Mouse (Mus musculus): ENCODE results near the gene Slc9a9.

The Slc9a9 gene

DNA sequence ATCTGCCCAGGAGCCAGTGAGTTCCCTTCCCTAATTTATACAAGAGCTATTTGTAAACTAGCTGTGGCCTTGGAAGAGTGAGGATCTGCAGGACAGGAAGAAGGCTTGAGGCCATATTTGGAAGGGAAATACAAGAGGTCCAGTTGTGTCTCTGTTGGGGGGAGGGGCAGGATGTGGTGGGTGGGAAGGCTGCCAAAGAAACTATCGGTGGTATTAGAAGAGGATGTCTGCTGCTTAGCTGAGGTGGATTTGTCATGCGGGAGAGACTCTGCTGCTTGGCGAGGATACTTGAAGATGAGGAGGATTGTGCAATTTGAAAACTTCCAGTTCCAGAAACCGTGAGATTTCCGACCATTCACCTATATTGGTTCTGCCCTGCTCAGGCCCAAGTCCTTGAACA lies 524.4 kb downstream of the Slc9a9 start:
- no peak for DNase-seq (ENCODE audit: low read depth, low spot score)

DNA sequence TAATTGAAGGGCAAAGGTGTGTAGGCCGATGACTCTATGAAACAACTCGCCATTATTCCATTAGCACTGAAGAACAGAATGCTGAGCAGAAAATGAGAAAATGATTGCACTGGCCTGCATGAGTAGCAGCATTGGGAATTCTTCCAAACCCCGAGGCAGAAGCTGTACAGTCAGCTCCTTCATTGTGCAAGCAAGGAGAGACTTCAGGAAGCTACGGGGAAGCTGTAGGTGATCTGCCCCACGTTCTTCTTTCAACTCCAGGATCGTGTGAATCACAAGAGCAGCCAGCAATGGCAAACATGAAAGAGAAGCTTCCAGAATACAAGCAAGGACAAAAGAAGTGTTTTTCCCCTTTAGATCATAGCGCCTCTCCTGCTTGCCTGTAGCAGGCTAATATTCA lies 538.0 kb downstream of the Slc9a9 start:
- no peak for DNase-seq (ENCODE audit: low read depth, low spot score)

- no peak for DNase-seq (ENCODE audit: low read depth, low spot score)
Measured at GRCm38 (mm10) chr9:95208681-95209080, 539.0 kb downstream of the Slc9a9 start.

DNA sequence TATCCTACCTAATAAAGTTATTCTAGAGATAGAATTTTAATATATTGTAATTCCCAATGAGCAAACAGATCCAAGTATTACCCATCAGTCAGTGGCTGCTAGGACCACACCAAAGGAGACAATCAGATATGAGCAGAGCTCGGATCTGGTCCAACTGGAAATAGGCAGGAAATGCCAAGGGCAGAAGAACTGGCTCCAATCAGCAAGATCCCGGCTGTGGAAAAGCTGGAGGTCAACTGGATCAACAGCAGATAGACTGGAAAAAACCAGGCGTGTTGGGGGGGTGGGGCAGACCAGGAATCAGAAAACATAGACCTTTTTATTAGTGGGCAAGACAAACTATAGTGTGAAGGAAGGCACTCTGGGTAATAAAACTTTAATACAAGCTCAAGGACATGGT lies 550.3 kb downstream of the Slc9a9 start:
- no peak for DNase-seq (ENCODE audit: low read depth, low spot score)

DNA sequence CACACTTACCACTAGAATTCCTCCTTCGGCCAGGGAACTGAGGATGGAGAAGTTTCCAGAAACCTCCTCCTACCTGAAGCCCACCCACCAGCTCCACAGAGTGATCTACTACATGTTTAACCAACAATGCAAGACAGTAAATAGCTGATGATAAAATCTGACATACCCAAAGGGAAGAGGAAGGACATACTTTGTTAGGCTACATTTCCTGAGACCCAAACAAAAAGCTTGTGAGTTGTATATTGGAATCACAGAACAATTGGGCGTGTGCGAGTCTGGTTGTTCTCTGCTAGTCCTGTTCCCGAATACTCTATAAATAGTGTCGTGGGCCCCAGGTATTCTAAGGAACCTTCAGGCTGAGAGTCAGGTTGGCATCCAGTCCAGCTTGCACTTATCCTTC lies 551.6 kb downstream of the Slc9a9 start:
- DNase-seq (ENCODE audit: low read depth, low spot score): no peak

DNA sequence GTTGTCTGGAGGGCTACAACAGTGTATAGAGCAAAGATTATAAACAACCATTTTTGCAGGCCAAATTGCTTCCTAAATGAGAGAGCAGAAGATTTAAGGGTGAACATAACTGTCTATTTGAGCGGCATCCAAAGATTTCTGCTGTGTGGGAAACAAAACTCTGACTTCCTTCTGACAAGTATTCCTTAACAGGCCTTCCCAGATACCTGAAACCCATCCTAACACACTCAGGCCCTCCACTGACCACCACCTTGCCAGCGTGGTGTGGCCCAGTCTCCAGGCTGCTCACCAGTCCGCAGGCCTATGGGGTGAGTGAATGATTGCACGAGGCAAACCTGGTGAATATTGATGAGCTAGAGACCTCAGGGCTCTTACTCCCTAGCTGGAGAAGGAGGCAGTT lies 557.3 kb downstream of the Slc9a9 start:
- no peak for DNase-seq (ENCODE audit: low read depth, low spot score)

DNA sequence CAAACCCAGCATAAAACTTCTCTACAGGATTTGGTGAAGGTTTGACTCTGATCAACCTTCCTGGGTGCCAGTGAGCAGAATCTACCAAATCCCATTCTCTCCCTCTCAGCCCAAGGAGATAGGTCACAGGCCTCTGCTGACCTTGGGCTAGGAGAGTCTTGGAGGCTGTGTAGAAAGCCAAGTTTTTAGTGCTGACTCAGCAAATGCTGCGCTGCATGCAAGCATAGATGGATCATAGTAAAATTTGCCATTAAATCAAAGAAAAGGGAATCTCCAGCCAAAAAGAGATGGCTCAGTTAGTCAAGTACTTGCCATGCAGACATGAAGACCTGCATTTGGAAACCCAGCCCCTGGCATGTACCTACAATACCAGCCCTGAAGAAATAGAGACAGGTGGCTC lies 558.4 kb downstream of the Slc9a9 start:
- no peak for DNase-seq (ENCODE audit: low read depth, low spot score)

DNA sequence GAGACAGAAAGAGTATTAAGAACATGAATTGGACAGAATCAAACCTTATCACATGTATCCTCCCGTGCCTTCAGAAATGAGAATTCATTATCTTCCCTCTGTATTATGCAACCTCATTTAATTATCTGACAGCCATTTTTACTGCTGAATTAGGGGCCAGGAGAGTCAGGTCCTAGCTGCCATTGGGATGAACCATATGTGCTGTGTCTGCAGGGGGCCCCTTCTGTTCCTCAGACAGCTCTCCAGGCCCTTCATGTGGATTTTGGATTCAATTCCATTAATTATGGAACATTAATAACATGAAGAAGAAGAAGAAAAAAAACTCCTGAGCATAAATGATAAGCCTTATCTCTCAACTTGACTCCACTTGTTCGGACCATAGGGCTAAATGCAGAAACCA lies 559.4 kb downstream of the Slc9a9 start:
- DNase-seq (ENCODE audit: low read depth, low spot score): no peak

- DNase-seq (ENCODE audit: low read depth, low spot score): no peak
Measured at GRCm38 (mm10) chr9:95239900-95240299, 570.2 kb downstream of the Slc9a9 start.

DNA sequence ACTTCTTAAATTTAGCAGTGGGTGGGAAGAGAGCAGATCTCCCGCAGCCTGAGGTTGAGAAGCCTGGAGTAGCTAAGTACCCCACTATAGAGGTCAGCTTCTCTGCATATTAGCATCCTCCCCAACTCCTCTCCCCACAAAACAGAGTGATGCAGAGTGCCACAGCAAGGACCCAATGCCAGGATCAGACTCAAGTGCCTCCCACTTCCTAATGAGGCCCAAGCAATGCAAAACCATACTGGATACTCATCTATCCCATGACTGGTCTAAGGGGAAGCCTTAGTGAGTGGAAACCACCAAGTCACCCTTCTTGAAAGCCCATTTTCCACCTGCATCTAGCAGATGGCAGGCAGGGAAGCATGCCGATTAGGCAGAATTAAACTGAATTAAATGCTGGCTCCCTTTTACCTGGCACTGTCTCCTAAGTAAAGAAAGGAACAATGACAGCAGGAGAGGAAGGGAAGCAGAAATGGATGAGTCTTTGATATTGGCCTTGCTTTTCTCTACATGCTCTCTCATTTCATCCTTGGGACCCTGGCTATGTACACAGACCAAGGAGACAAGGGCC lies 573.0 kb downstream of the Slc9a9 start:
- DNase-seq (ENCODE audit: low read depth, low spot score): no peak

- no peak for DNase-seq (ENCODE audit: low read depth, low spot score)
Measured at GRCm38 (mm10) chr9:95254162-95254561, 584.5 kb downstream of the Slc9a9 start.

DNA sequence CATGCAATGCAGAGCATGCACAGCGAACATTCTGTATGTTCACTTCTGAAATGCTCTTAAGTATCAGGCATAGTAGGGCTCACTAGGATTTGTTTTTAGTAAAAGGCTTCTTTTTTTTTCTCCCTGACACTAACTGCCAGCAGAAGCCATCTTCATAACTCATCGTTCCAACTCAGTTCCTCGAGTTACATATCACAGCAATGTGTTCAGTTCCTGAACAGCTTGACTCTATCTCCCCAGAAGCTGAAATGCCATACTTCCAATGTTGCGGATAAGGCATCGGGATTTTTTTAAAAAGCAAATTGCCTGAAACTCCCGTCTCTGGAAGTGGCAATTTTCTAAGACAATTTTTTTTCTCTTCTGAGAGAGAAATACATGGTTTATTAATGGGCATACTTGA lies 586.1 kb downstream of the Slc9a9 start:
- DNase-seq (ENCODE audit: low read depth, low spot score): no peak

GRCm38 (mm10) chr9:95256680-95257316 lies 587.1 kb downstream of the Slc9a9 start:
- DNase-seq (ENCODE audit: low read depth, low spot score): no peak

- no peak for DNase-seq (ENCODE audit: low read depth, low spot score)
Measured at GRCm38 (mm10) chr9:95262851-95263250, 593.1 kb downstream of the Slc9a9 start.

GRCm38 (mm10) chr9:95263867-95264509 lies 594.3 kb downstream of the Slc9a9 start:
- no peak for DNase-seq (ENCODE audit: low read depth, low spot score)

GRCm38 (mm10) chr9:95266179-95266578 lies 596.5 kb downstream of the Slc9a9 start:
- DNase-seq (ENCODE audit: low read depth, low spot score): no peak

GRCm38 (mm10) chr9:95266924-95267323 lies 597.2 kb downstream of the Slc9a9 start:
- no peak for DNase-seq (ENCODE audit: low read depth, low spot score)

GRCm38 (mm10) chr9:95279590-95280344 lies 610.1 kb downstream of the Slc9a9 start:
- no peak for DNase-seq (ENCODE audit: low read depth, low spot score)

Data from telencephalon, adult 2 months (tissue).